8 mouse cellular contexts compared by ENCODE assay signal in the genomic region with DNA sequence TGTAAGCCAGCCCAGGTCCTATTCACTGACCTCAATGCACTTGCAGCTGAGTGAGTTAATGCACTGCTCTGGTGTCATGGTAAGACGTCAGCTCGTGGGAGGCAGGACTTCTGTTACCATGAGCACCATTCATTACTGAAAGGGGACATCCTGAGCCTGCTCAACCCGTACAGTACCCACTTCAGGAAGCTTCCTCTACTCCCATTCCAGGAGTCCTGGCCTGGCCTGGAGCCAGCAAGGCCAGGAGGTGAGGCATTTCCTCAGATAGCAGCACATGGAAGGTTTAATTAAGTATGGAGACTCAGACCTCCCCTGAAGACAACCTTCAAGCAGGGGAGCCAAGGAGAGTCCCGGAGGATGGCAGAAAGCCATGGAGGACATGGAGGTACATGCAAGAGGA.
DNase-seq lines count a peak whose midpoint lies in the region; ATAC-seq lines count a peak whose summit lies in the region.

No protein-coding gene starts in this region.

- 34% methylated on average over 3 of the region's 4 CpGs for WGBS in hindbrain, embryonic 16.5 days
- 56% methylated on average over 4 of the region's 4 CpGs for WGBS in hindbrain, embryonic 13.5 days
- WGBS in kidney, embryonic 16.5 days: 28% methylated on average over 4 of the region's 4 CpGs
- 61% methylated on average over 4 of the region's 4 CpGs for WGBS in neural tube, embryonic 15.5 days

- peak; percentile 69 to 82 for DNase-seq in heart, adult 18-20 months
- DNase-seq in left cerebral cortex, adult 11 months (ENCODE audit: low spot score): no peak
- no peak for DNase-seq in thymus, postnatal 36 days
- DNase-seq in gastrocnemius, postnatal 10 days: no peak

- no peaks in the 10 kb centered on the region for H3K36me3 ChIP-seq in hindbrain, embryonic 16.5 days (ENCODE audit: control insufficient read depth, insufficient read depth, low read length)
- H3K36me3 ChIP-seq in hindbrain, embryonic 13.5 days: no peaks in the 10 kb centered on the region
- peaks cover 34% of the 10 kb centered on the region for H3K36me3 ChIP-seq in kidney, embryonic 16.5 days (ENCODE audit: insufficient read depth, low read length)
- H3K36me3 ChIP-seq in neural tube, embryonic 15.5 days: no peaks in the 10 kb centered on the region

- ATAC-seq in hindbrain, embryonic 16.5 days: no peak
- ATAC-seq in hindbrain, embryonic 13.5 days (ENCODE audit: low FRiP score): no peak
- peak; percentile 58 for ATAC-seq in kidney, embryonic 16.5 days (ENCODE audit: low FRiP score, low TSS enrichment)
- no peak for ATAC-seq in neural tube, embryonic 15.5 days (ENCODE audit: low FRiP score)

- H3K9me3 ChIP-seq in hindbrain, embryonic 16.5 days (ENCODE audit: control insufficient read depth, low read length): no peaks in the 10 kb centered on the region
- no peaks in the 10 kb centered on the region for H3K9me3 ChIP-seq in hindbrain, embryonic 13.5 days
- H3K9me3 ChIP-seq in kidney, embryonic 16.5 days (ENCODE audit: low read length): no peaks in the 10 kb centered on the region
- H3K9me3 ChIP-seq in neural tube, embryonic 15.5 days (replicated peaks): no peaks in the 10 kb centered on the region

- H3K9ac ChIP-seq in hindbrain, embryonic 16.5 days (ENCODE audit: low read depth, low read length): no peak overlapping the region
- H3K9ac ChIP-seq in hindbrain, embryonic 13.5 days: no peak overlapping the region
- no peak overlapping the region for H3K9ac ChIP-seq in kidney, embryonic 16.5 days (replicated peaks; ENCODE audit: low read length)
- no peak overlapping the region for H3K9ac ChIP-seq in neural tube, embryonic 15.5 days (replicated peaks)

- no peak overlapping the region for H3K4me3 ChIP-seq in hindbrain, embryonic 16.5 days (ENCODE audit: low read length)
- H3K4me3 ChIP-seq in hindbrain, embryonic 13.5 days: no peak overlapping the region
- no peak overlapping the region for H3K4me3 ChIP-seq in kidney, embryonic 16.5 days (ENCODE audit: low read length)
- H3K4me3 ChIP-seq in neural tube, embryonic 15.5 days (replicated peaks): no peak overlapping the region

- H3K4me1 ChIP-seq in hindbrain, embryonic 16.5 days (ENCODE audit: control insufficient read depth, insufficient read depth, low read depth, low read length): peaks cover 4% of the 10 kb centered on the region
- peaks cover 25% of the 10 kb centered on the region for H3K4me1 ChIP-seq in hindbrain, embryonic 13.5 days (replicated peaks)
- H3K4me1 ChIP-seq in kidney, embryonic 16.5 days (ENCODE audit: insufficient read depth, low read length): peaks cover 26% of the 10 kb centered on the region
- peaks cover 28% of the 10 kb centered on the region for H3K4me1 ChIP-seq in neural tube, embryonic 15.5 days

- H3K27me3 ChIP-seq in hindbrain, embryonic 16.5 days (replicated peaks; ENCODE audit: control insufficient read depth, insufficient read depth, low read length): no peaks in the 10 kb centered on the region
- no peaks in the 10 kb centered on the region for H3K27me3 ChIP-seq in hindbrain, embryonic 13.5 days
- no peaks in the 10 kb centered on the region for H3K27me3 ChIP-seq in kidney, embryonic 16.5 days (ENCODE audit: insufficient read depth, low read length)
- H3K27me3 ChIP-seq in neural tube, embryonic 15.5 days (replicated peaks): no peaks in the 10 kb centered on the region

- H3K27ac ChIP-seq in hindbrain, embryonic 16.5 days (ENCODE audit: low read depth, low read length): peak overlapping the region; percentile 50; the same call in 1 of the 2 replicates
- H3K27ac ChIP-seq in hindbrain, embryonic 13.5 days: no peak overlapping the region
- H3K27ac ChIP-seq in kidney, embryonic 16.5 days (ENCODE audit: low read length): peak overlapping the region; percentile 63
- peak overlapping the region; percentile 60 for H3K27ac ChIP-seq in neural tube, embryonic 15.5 days (replicated peaks)

- H3K4me2 ChIP-seq in hindbrain, embryonic 16.5 days (ENCODE audit: low read length): no peak overlapping the region
- H3K4me2 ChIP-seq in hindbrain, embryonic 13.5 days: no peak overlapping the region
- no peak overlapping the region for H3K4me2 ChIP-seq in kidney, embryonic 16.5 days (replicated peaks; ENCODE audit: low read depth, low read length)
- no peak overlapping the region for H3K4me2 ChIP-seq in neural tube, embryonic 15.5 days

Comparison
In these comparisons a context has a peak if more than half of its experiments do, and no peak if none do; other contexts are left out.
1. DNase-seq: peak in heart, adult 18-20 months (2 of 2); none in left cerebral cortex, adult 11 months (single experiment), thymus, postnatal 36 days (0 of 2) and gastrocnemius, postnatal 10 days (single experiment).